Mouse (Mus musculus) lung, postnatal 0 days (tissue): ENCODE measurements at regions not wholly inside any gene's neighbourhood (a gene's known extent, or its start where the extent isn't known, plus 50 kb on each side); places are given as distances from the start of the nearest gene placed in this dataset.

Source experiments
- CTCF ChIP-seq: IDR thresholded peaks from 2 replicates; pipeline ENCODE4 v1.5.1; 2016; ENCODE audit warnings: antibody characterized with exemption, mild to moderate bottlenecking
- EP300 ChIP-seq: IDR thresholded peaks from 2 replicates; pipeline ENCODE4 v1.6.1; 2016; ENCODE audit warnings: antibody characterized with exemption, mild to moderate bottlenecking, control low read depth

DNA sequence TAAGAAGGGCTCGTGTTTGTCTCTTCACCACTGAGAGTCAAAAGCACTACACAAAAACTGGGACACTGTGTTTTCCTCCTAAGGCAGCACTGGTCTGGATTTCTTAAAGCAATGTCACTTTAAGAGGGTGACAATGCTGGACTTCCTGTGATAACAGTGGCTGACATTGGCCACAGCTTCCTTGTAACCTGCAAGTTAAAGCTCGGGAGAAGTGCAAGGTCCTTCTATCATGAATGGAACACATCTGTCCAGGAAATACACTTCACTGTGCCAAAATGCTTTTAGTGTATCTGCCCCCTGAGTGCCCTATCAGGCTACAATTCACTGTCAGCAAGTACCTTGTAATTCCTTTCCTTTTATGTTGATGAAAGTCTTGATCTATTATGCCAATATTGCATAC is 448.0 kb upstream of the Mef2c start:
- no peak for TF ChIP-seq CTCF
- no peak for TF ChIP-seq EP300
